Mouse (Mus musculus): ENCODE measurements around the gene Il7r. TPM values are rescaled to one million over a fixed set of nuclear protein-coding genes. Genes with fewer than 3 reads are reported as not detected.
"Not testable (repeated sequence)": the region's sequence is repeated elsewhere in the genome, so short reads cannot be mapped to it uniquely, and the experiment has no call there.

The Il7r gene
- polyA plus RNA-seq (2012; rRNA removed), result 0.73 and 2.1 TPM in 2 replicates

GRCm38 (mm10) chr15:9530076-9530475 is at the start of gene Il7r:
Gene Il7r, minus strand, starts transcription at chr15:9530176.
- 72% methylated on average over 4 of the region's 4 CpGs for WGBS
- DNase-seq (ENCODE audit: low read depth, low spot score), result no peak

DNA sequence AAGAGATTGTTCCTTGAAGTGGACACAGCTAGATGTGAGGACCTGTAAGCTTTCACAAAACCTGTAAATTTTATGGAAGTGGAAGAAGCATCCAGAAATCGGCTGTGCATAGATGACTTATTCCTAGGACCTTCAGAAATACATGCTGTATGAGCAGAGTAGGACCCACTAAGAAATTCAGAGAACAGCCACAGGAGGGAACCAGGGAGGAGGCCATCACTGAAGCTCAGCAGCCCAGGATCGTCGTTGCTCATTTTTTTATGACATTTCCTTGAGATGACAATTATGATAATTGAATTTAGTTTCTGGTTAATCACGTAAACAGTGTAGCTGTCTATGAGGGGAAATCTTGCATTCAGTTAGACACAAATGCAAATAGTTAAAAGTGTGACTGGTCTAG is 47.3 kb upstream of the Il7r start:
- 61% methylated on average over 4 of the region's 4 CpGs for WGBS
- DNase-seq (ENCODE audit: low read depth, low spot score), result no peak

- WGBS, result 75% methylated on average over 5 of the region's 5 CpGs
Observed at GRCm38 (mm10) chr15:9574796-9575195, 44.8 kb upstream of the Il7r start.

GRCm38 (mm10) chr15:9573361-9573760 is 43.4 kb upstream of the Il7r start:
- WGBS, result 54% methylated on average over 4 of the region's 4 CpGs

More at GRCm38 (mm10) chr15:9574796-9575195, 44.8 kb upstream of the Il7r start:
- no peak for DNase-seq (ENCODE audit: low read depth, low spot score)

DNA sequence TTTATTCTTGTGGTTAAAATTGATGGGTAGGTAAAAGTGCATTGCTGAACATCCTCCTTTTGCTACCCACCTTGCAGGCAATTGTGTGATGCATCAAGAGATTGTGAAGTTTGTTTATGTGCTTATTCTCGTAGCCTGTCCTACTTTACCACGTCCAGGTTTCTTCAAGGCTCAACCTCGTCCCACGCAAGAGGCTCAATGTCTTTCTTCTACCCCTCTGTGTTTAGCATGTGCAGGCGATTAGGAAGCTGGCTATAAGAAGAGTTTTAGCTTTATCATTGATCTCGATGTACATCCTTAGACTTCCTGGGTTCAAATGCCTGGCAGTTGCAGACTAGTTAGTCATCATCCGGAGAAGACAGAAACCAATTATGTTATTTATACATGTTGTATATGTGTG is 42.7 kb upstream of the Il7r start:
- 82% methylated on average over 7 of the region's 7 CpGs for WGBS

More at GRCm38 (mm10) chr15:9573361-9573760, 43.4 kb upstream of the Il7r start:
- no peak for DNase-seq (ENCODE audit: low read depth, low spot score)

DNA sequence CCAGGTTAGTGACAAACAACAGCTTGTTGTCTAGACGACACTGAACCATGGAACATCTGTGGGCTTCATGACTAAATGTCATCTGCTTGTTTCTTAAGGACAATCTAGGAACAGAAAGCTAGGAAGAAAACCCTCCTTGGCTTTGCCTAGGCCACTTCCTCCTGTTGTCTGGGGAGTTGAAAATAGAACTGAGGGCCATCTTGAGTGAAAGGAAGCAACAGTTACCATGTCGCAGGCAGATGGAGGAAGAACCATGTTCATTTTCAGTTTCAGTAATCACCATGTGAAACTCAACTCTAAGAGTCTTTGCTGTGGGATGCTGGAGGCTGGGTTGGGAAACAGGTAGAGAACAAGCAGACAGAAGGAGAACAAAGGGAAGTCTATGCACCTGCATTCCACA is 41.9 kb upstream of the Il7r start:
- DNase-seq (ENCODE audit: low read depth, low spot score), result no peak
- WGBS, result 79% methylated on average over 2 of the region's 2 CpGs

More for the DNA sequence above, 42.7 kb upstream of the Il7r start:
- DNase-seq (ENCODE audit: low read depth, low spot score), result no peak

- WGBS, result 85% methylated on average over 4 of the region's 4 CpGs
- DNase-seq (ENCODE audit: low read depth, low spot score), result no peak
Observed at GRCm38 (mm10) chr15:9567316-9567715, 37.3 kb upstream of the Il7r start.

GRCm38 (mm10) chr15:9565396-9565795 is 35.4 kb upstream of the Il7r start:
- 62% methylated on average over 6 of the region's 6 CpGs for WGBS
- no peak for DNase-seq (ENCODE audit: low read depth, low spot score)

DNA sequence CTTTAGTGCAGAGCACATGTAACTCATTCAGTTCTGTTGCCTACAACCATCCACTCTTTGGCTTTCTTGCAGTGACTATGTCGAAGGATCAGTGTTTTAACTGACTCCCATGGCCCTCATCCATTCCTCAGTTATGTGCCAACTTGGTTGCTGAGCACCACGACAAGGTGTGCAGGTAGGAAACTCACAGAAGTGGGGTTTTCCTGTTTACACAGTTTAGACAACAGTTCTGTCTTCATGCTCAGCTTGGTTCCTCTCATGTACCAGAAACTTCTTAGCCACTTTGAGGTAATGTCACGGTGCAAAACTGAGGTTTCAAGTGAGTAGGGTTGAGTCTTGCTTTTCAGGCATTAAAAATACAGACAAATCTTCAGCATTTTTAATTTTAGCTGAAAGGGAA is 34.2 kb upstream of the Il7r start:
- 55% methylated on average over 3 of the region's 3 CpGs for WGBS
- no peak for DNase-seq (ENCODE audit: low read depth, low spot score)

DNA sequence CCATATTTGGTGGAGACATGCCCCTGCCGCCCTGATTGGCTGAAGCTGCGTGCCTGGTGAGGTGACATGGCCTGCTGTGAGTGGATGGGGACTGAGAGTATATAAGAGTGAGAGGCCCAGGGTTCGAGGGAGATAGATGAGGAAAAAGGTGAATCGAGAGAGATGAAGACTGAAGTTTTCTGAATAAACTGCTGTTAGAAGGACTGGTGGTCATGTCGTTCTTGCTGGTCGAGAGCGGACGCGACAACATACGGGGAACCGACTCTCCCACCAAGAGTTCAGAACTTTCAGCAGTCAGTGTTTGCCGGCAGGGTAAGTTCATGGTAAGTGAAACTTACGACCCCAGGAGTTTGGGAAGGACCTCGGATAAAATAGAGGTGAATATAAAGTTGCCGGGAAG is 27.3 kb upstream of the Il7r start:
- DNase-seq (ENCODE audit: low read depth, low spot score), result not testable (repeated sequence)
- WGBS, result 88% methylated on average over 15 of the region's 15 CpGs

- 90% methylated on average over 2 of the region's 2 CpGs for WGBS
- no peak for DNase-seq (ENCODE audit: low read depth, low spot score)
Observed at GRCm38 (mm10) chr15:9548951-9549350, 19.0 kb upstream of the Il7r start.

GRCm38 (mm10) chr15:9535200-9535599 is 5.2 kb upstream of the Il7r start:
- WGBS, result 72% methylated on average over 1 of the region's 1 CpGs

GRCm38 (mm10) chr15:9533356-9533902 is 3.5 kb upstream of the Il7r start:
- DNase-seq (ENCODE audit: low read depth, low spot score), result no peak
- 76% methylated on average over 3 of the region's 3 CpGs for WGBS

More at GRCm38 (mm10) chr15:9535200-9535599, 5.2 kb upstream of the Il7r start:
- no peak for DNase-seq (ENCODE audit: low read depth, low spot score)

DNA sequence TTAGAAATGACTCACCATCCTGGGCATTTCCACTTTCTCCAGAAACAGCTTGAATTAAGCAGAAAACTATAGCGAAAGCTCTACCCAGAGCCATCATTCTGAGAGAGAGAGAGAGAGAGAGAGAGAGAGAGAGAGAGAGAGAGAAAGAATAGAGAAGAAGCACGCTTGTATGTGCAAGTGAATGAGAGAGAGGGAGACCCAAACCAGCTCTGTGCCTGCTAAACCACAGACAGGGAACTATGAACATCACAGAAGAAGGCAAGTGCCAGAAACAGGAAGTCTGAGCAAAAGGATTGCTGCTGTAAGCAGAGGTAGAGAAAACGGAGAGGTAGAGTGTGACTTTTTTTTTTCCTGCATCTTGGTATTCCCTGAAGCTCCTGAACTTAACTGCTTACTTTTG is 330 bp downstream of the Il7r start:
- 59% methylated on average over 3 of the region's 3 CpGs for WGBS
- no peak for DNase-seq (ENCODE audit: low read depth, low spot score)

GRCm38 (mm10) chr15:9528186-9528935 is 1.6 kb downstream of the Il7r start:
- WGBS, result 50% methylated on average over 3 of the region's 3 CpGs
- DNase-seq (ENCODE audit: low read depth, low spot score), result no peak

GRCm38 (mm10) chr15:9526412-9526811 is 3.6 kb downstream of the Il7r start:
- no peak for DNase-seq (ENCODE audit: low read depth, low spot score)

- 74% methylated on average over 5 of the region's 5 CpGs for WGBS
- no peak for DNase-seq (ENCODE audit: low read depth, low spot score)
Observed at GRCm38 (mm10) chr15:9524907-9525306, 5.1 kb downstream of the Il7r start.

DNA sequence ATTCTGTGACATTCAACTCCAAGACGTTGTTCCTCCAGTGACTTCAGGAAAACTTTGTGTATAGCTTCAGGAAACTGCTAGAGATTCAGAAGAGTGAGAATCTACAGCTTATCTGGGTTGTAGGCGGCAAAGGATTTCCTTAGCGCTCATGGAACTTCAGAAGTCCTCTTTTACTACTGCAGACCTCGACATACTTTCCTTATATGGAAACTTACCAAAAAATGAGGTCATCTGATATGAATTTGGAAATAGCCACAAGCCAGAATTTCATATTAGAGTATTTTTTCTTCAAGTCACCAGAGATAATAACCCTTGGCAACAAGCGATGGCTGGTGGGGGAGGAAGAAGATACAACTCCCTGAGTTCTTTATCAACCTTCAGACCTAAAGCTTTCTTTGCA is 6.0 kb downstream of the Il7r start:
- WGBS, result 66% methylated on average over 5 of the region's 5 CpGs
- no peak for DNase-seq (ENCODE audit: low read depth, low spot score)

DNA sequence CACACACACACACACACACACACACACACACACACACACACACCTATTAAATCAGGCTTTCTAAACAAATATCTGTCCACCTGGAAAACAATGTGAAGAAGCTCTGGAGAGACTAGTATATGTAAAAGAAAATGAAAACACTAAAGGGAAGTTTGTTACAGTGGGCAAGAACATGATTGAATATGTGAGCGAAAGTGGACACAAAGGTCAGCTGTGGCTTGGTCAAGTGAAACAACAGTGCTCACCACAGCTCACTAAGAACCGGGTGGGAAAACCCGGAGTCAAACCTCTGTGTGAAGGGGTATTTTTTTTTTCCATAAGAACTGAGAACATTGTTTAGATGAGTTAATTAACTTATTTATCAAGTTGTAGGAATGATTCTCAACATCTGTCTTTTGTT is 6.9 kb downstream of the Il7r start:
- 82% methylated on average over 3 of the region's 3 CpGs for WGBS
- DNase-seq (ENCODE audit: low read depth, low spot score), result no peak

DNA sequence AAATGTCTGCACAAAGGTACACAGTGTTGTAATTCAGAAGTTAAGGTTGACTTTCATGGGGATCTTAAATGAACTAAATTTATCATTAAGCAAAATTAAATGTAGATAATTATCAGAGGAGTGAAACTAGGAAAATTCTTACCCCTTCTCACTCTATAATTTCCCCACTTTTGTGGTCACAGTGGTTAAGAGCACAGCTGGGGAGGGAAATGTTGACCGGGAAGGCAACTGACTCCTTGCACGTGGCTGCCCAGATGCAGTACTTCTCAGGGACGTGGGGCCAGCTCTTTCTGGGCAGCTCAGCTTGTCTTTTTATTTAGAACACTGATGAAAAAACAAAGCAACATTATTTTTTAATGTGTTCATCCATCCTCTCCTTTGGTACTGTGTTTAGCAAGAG is 37.9 kb downstream of the Il7r start:
- WGBS, result 56% methylated on average over 3 of the region's 3 CpGs
- DNase-seq (ENCODE audit: low read depth, low spot score), result no peak

DNA sequence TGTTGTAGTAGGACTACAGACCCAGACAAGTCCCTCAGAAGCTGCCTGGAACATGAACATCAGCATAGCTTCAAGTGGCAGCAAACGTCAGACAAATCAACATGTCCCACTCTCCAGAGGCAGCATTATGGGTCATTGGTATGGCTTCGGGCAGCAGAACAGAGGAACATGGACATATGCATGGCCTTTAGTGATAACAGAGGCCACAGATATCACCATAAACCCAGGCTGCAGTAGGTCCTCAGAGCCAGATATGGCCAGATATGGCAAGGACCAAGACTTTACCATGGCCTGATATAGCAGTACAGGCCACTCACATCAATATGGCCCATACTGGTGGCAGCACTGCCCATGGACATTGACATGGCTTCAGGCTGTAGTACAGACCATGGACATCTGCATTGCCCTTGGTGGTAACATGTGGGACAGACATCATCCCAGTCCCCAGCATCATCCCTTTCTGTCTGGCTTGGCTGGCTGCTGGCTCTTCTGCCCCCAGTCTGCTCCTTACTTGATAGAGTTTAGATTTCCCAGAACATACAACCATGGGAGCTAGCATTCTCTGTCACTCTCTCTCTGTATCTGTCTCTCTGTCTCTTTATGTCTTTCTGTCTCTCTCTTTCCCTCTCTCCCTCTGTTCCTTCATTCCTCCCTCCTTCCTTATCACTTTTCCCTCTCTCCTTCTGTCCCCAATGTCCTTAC is 40.4 kb downstream of the Il7r start:
- DNase-seq (ENCODE audit: low read depth, low spot score), result no peak
- 87% methylated on average over 2 of the region's 2 CpGs for WGBS

Data from large intestine, adult 2 months (tissue).